Mouse (Mus musculus): Measurements from ENCODE around the gene Specc1. TPM values are rescaled to one million over a fixed set of nuclear protein-coding genes. Genes with fewer than 3 reads are reported as not detected.

The Specc1 gene
- polyA plus RNA-seq, 1 experiment from 2014 or later = 9.7 TPM

DNA sequence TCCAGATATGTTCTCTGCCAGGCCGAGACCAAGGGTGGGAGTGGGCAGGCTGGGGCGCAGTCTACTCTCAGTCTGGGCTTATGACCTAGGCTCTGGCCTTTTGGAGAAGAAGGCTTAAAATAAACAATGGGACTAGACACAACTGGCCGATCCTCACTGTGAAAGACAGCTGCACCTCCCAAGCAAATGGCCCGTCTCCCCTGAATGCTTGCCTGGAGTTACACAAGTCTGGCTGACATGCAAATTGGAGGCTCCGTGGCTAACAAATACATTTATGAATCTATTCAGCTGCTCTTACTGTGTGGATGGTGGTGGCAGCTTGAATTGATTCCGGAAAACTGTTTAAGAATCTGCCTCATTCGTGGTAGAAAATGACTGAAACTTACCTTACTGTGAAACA is 309.1 kb downstream of the Specc1 start:
- no peak for ATAC-seq (ENCODE audit: low FRiP score)
- Histone ChIP-seq H3K4me2 (no peak overlapping the region), H3K4me1 (peaks cover 17% of the 10 kb centered on the region; the same call in 1 of the 2 replicates), H3K27me3 (replicated peaks) (no peaks in the 10 kb centered on the region), H3K4me3 (replicated peaks) (no peak overlapping the region), H3K9ac (replicated peaks) (no peak overlapping the region), H3K9me3 (replicated peaks) (no peaks in the 10 kb centered on the region), H3K27ac (replicated peaks) (no peak overlapping the region), H3K36me3 (no peaks in the 10 kb centered on the region)
- WGBS = 52% methylated on average over 7 of the region's 7 CpGs

DNA sequence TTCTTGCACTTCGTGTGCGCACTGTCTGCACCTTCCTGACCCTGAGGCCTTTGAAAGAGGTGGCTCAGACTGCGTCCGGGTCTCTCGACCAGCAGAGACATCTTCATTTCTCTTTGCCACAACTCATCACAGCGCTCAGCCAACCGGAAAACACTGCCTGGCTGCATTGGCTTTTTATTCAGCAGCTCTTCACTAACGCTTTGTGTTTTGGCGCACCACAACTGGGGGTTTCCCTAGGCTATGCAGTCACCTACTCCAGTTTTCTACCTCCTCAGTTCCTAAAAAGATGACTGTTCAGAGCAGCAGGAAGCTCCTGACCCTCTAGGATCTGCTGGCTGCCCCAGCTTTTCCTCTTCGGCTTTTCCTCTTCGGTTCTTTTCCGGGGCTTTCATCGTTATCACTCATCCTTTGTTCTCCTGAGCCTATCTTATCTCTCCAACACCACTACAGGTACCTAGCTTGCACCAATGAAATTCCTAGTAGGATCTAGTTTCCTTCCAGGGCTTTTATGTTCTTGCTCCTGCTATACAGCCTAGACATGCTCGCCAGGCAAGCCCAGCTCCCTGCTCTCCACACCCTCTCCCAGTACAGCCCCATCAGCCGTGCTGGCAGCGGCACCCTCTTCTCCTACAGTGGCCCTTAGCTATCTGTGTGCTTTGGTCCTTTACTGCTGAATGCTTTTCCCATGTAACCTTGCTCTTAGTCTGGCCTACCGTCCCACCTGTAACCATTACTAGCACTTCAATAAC is 310.1 kb downstream of the Specc1 start:
- Histone ChIP-seq H3K4me3 (replicated peaks) (no peak overlapping the region), H3K4me2 (no peak overlapping the region), H3K27me3 (replicated peaks) (no peaks in the 10 kb centered on the region), H3K27ac (replicated peaks) (no peak overlapping the region), H3K4me1 (peaks cover 17% of the 10 kb centered on the region; the same call in 1 of the 2 replicates), H3K36me3 (no peaks in the 10 kb centered on the region), H3K9me3 (replicated peaks) (no peaks in the 10 kb centered on the region), H3K9ac (replicated peaks) (no peak overlapping the region)
- WGBS = 50% methylated on average over 17 of the region's 17 CpGs
- ATAC-seq (ENCODE audit: low FRiP score) = no peak

GRCm38 (mm10) chr11:62268381-62268780 is 311.8 kb downstream of the Specc1 start:
- Histone ChIP-seq H3K4me2 (no peak overlapping the region), H3K27me3 (replicated peaks) (no peaks in the 10 kb centered on the region), H3K9ac (replicated peaks) (no peak overlapping the region), H3K36me3 (no peaks in the 10 kb centered on the region), H3K9me3 (replicated peaks) (no peaks in the 10 kb centered on the region), H3K27ac (replicated peaks) (no peak overlapping the region), H3K4me1 (peaks cover 17% of the 10 kb centered on the region; the same call in 1 of the 2 replicates), H3K4me3 (replicated peaks) (no peak overlapping the region)
- 77% methylated on average over 8 of the region's 8 CpGs for WGBS
- ATAC-seq (ENCODE audit: low FRiP score) = no peak

DNA sequence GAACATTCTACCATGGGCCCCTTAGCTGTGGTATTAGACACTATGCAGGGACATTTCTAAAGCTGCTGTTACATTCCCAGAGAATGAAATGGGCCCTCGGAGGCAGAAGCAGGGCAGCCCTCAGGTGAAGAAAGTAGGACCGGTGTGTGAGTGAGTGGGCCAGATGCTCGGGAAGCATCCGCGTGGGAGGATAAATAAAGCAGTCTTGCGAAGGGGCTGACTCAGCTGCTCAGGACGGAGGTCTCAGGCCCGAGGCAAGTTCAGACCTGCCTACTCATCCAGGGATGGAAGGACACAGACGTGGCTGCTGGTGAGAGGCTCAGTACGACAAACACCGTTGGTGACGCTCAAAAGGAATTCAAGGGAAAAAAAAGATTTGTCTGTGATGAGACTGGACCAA is 312.5 kb downstream of the Specc1 start:
- H3K9me3 ChIP-seq (replicated peaks) = no peaks in the 10 kb centered on the region
- H3K27me3 ChIP-seq (replicated peaks) = no peaks in the 10 kb centered on the region
- no peaks in the 10 kb centered on the region for H3K36me3 ChIP-seq
- no peak overlapping the region for H3K4me3 ChIP-seq (replicated peaks)
- 72% methylated on average over 12 of the region's 12 CpGs for WGBS
- ATAC-seq (ENCODE audit: low FRiP score) = no peak
- H3K4me2 ChIP-seq = no peak overlapping the region
- H3K4me1 ChIP-seq = peaks cover 17% of the 10 kb centered on the region; the same call in 1 of the 2 replicates
- no peak overlapping the region for H3K9ac ChIP-seq (replicated peaks)
- no peak overlapping the region for H3K27ac ChIP-seq (replicated peaks)

DNA sequence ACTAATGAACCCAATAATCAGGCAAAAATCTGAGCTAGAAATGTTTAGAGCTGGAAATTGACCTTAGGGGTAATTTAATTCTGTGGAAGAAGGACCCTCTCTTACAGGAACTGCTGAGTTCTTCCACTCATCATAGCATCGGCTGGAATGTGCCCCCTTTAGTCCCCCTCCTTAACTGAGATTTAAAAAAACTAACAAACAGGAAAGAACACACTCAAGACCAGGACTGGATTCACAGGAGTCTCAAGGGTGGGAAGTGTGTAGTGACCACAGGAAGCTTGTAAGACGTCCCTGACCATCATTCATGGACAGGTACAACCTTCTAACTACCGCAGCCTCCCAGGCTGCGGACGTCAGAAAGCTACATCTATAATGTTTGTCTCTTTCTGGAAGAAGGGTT is 314.3 kb downstream of the Specc1 start:
- Histone ChIP-seq H3K27ac (replicated peaks) (no peak overlapping the region), H3K9me3 (replicated peaks) (no peaks in the 10 kb centered on the region), H3K27me3 (replicated peaks) (no peaks in the 10 kb centered on the region), H3K4me3 (replicated peaks) (no peak overlapping the region), H3K4me2 (no peak overlapping the region), H3K9ac (replicated peaks) (no peak overlapping the region), H3K4me1 (peaks cover 17% of the 10 kb centered on the region; the same call in 1 of the 2 replicates), H3K36me3 (no peaks in the 10 kb centered on the region)
- 65% methylated on average over 5 of the region's 5 CpGs for WGBS
- no peak for ATAC-seq (ENCODE audit: low FRiP score)

Other genes with a start within 250 kb of the Specc1 start
- gene Slc5a10, start 235.9 kb upstream of the Specc1 start, polyA plus RNA-seq (2015; fragmentation: Nextera tagmentation; extraction: Ambion mirVana) = not detected in 2 replicates
- 43.1 and 49.8 TPM in 2 replicates for gene Prpsap2, start 194.7 kb upstream of the Specc1 start, polyA plus RNA-seq (2015; fragmentation: Nextera tagmentation; extraction: Ambion mirVana)
- gene Ulk2, start 101.7 kb upstream of the Specc1 start, polyA plus RNA-seq (2015; fragmentation: Nextera tagmentation; extraction: Ambion mirVana) = 28.9 and 31.4 TPM in 2 replicates
- 12.0 and 13.1 TPM in 2 replicates for gene Akap10, start 26.5 kb upstream of the Specc1 start, polyA plus RNA-seq (2015; fragmentation: Nextera tagmentation; extraction: Ambion mirVana)

Measured in neural tube, embryonic 15.5 days (tissue).